7 mouse cellular contexts compared by ENCODE assay signal in the genomic region with DNA sequence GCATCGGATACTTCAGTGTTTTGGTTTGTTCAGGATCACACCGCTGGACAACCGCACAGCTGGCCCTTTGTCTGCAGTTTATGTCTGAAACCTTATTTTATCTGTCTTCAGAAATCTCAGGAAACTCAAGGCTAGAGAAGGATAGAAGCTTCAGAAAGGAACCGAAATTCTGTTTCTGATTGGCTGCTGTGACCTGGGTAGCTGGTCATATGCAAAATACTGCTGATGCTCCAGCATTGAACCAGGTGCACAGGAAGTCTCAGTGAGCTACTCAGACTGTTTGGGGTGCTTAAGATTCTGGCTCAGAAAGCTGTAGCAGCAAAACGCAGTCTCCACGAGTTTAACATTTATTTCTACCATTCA. TPM values are rescaled to one million over a fixed set of nuclear protein-coding genes. Genes with fewer than 3 reads are reported as not detected.
DNase-seq lines count a peak whose midpoint lies in the region; ATAC-seq lines count a peak whose summit lies in the region.

No protein-coding gene starts in this region.

- ATAC-seq in hematopoietic stem cell, adult 5-6 weeks (replicated peaks in 1 of 2; ENCODE audit: insufficient read depth in 1 of 2, low FRiP score in 2 of 2, low TSS enrichment in 1 of 2, low read depth in 1 of 2, poor library complexity in 2 of 2, severe bottlenecking in 2 of 2) = peak; percentile 77 to 79
- ATAC-seq in megakaryocyte, adult 5-6 weeks (ENCODE audit: poor library complexity, severe bottlenecking) = peak; percentile 68

- DNase-seq in retina, embryonic 14.5 days (ENCODE audit: low spot score) = peak; percentile 67
- no peak for DNase-seq in retina, postnatal 1 day
- peak; percentile 16 for DNase-seq in brain, embryonic 18.5 days (ENCODE audit: low read depth, low spot score)
- peak; percentile 91 for DNase-seq in thymus, postnatal 0 days (ENCODE audit: low spot score)
- no peak for DNase-seq in urinary bladder, adult 18-20 months (ENCODE audit: low spot score in 2 of 2)

RNA-seq across cellular contexts. Expression of gene Nemp2, which starts 0.4 kb away (rescaled TPM):
- total RNA-seq in hematopoietic stem cell, adult 5-6 weeks (2017) = 21.9 and 27.8 TPM in 2 replicates
- total RNA-seq in megakaryocyte, adult 5-6 weeks (2015) = 18.1 and 19.6 TPM in 2 replicates
- total RNA-seq in megakaryocyte, adult 5-6 weeks (2017) = 19.4 and 20.3 TPM in 2 replicates
- polyA plus RNA-seq in thymus, postnatal 0 days (2015; fragmentation: Nextera tagmentation; extraction: Ambion mirVana) = 12.5 and 15.8 TPM in 2 replicates

Comparison
In these comparisons a context has a peak if more than half of its experiments do, and no peak if none do; other contexts are left out.
1. DNase-seq: peak in retina, embryonic 14.5 days (single experiment), brain, embryonic 18.5 days (single experiment) and thymus, postnatal 0 days (single experiment); none in retina, postnatal 1 day (single experiment) and urinary bladder, adult 18-20 months (0 of 2).